Mouse (Mus musculus) megakaryocyte-erythroid progenitor cell, adult 5-6 weeks (primary cell): ENCODE data around the gene Hoxb7. TPM values are rescaled to one million over a fixed set of nuclear protein-coding genes. Genes with fewer than 3 reads are reported as not detected.

Experiments
- ATAC-seq: replicated peaks from 2 replicates; pipeline ENCODE4 v1.8.0; 2016; ENCODE audit warnings: mild to moderate bottlenecking, inconsistent platforms; ENCODE audit not compliant: severe bottlenecking, poor library complexity, low FRiP score, low TSS enrichment
- total RNA-seq, 2 experiments: library from RNA; stranded (forward) in 1 of 2; stranded (reverse) in 1 of 2; fragments of 200-1000, 215-1000 nt in 1 of 2; fragments of >200 nt in 1 of 2; fragmentation: Nextera tagmentation in 1 of 2; gene quantifications; 2 replicates each; pipeline ENCODE4 v1.2.3; 2014 to 2017

Hoxb7 gene
- total RNA-seq, 2 experiments from 2014 or later: not detected

- ATAC-seq: no peak
These were observed 19.2 kb upstream of the Hoxb7 start for GRCm38 (mm10) chr11:96267021-96267920.

GRCm38 (mm10) chr11:96268031-96268745 is 18.2 kb upstream of the Hoxb7 start:
- ATAC-seq: no peak

GRCm38 (mm10) chr11:96269869-96270268 is 16.6 kb upstream of the Hoxb7 start:
- ATAC-seq: no peak

GRCm38 (mm10) chr11:96270996-96271540 is 15.4 kb upstream of the Hoxb7 start, which contains the start of gene Hoxb9:
Hoxb9 (plus strand) TSS chr11:96271457.
- no peak for ATAC-seq

DNA sequence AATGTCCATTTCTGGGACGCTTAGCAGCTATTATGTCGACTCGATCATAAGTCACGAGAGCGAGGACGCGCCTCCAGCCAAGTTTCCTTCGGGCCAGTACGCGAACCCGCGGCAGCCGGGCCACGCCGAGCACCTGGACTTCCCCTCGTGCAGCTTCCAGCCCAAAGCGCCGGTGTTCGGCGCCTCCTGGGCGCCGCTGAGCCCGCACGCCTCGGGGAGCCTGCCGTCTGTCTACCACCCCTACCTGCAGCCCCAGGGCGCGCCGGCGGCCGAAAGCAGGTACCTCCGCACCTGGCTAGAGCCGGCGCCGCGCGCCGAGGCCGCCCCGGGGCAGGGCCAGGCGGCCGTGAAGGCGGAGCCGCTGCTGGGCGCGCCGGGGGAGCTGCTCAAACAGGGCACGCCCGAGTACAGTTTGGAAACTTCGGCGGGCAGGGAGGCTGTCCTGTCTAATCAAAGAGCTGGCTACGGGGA is 14.8 kb upstream of the Hoxb7 start:
- 0 out of 2 replicates have a peak, but pooled peaks have one; percentile 51 for ATAC-seq

- ATAC-seq: no peak
These were observed 14.2 kb upstream of the Hoxb7 start for GRCm38 (mm10) chr11:96272024-96272921.

DNA sequence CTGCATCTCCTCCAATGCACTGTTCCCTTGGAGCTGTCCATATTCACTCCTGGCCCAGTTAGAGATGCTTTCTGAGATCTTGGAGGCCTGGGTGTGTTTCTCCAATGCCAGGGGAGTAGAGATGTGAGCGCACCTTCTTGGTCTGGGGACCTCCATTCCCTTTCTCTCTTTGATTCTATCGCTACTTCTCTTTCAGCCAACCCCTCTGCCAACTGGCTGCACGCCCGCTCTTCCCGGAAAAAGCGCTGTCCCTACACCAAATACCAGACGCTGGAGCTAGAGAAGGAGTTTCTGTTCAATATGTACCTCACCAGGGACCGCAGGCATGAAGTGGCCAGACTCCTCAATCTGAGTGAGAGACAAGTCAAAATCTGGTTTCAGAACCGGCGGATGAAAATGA is 12.0 kb upstream of the Hoxb7 start:
- no peak for ATAC-seq

DNA sequence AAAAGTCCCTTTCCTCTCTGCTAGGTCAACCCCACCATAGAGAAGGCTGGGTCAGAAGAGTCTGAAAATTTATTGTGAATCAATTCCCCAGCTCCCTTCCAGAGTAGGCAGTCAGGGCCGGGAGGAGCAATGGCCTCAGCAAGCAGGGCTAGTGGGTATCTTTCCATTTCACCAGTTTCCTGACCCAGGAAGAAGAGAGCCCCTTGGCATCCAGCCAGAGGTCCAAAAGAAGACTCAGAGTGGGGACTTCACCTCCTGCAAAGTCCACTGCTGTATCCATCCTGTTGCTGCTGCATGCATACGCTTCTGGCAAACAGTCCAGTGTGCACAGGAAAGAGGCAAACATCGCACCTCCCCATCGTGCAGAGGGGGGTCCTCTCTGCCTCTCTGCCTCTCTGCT is 10.5 kb upstream of the Hoxb7 start:
- no peak for ATAC-seq

- no peak for ATAC-seq
These were observed 9.0 kb upstream of the Hoxb7 start for GRCm38 (mm10) chr11:96277151-96278044.

- no peak for ATAC-seq
These were observed 8.1 kb upstream of the Hoxb7 start for GRCm38 (mm10) chr11:96278324-96278723.

- peak; percentile 87 for ATAC-seq
These were observed 7.7 kb upstream of the Hoxb7 start for GRCm38 (mm10) chr11:96278773-96279172.

DNA sequence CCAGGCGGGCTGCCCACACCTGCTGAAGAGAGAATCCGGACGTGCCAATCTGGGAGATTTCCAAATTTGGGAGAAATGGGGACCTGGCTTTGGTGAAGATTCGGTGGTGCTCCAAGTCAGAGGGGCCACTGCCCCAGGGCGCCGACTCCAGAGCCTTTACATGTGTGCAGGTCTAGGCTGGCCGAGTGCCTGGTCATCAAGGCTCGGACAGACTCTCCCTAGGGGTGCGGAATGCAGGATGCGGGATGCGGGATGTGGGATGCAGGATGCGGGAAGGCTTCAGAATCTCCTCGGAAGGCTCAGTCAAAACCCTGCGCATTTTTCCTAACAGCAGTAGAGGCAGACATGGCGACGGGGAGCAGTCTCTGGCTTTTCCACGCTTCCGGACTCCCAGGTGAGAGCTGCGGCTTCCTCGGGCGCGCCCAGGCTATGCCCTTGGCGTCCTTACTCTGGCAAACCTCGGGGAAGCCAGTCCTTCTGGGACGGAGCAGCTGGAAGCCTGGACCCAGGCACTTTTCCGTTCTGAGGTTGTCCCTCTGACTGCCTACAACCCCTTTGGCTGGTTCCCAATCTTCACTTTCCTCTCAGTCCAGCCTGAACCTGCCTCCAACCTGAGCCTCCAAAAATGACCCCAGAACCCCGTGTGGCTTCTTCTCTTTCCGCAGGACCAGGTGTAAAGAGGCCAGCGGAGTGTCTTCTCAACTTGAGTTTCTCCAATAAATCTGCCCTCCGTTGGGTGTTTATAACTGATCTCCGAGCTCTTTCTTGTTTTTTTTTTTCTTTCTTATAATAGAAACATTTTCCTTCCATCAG is 6.8 kb upstream of the Hoxb7 start:
- no peak for ATAC-seq

GRCm38 (mm10) chr11:96280399-96281378 is 5.7 kb upstream of the Hoxb7 start:
- ATAC-seq: no peak

GRCm38 (mm10) chr11:96281396-96281795 is 5.0 kb upstream of the Hoxb7 start:
- ATAC-seq: no peak

GRCm38 (mm10) chr11:96281855-96282570 is 4.4 kb upstream of the Hoxb7 start, which contains the start of gene Hoxb8:
Hoxb8 (plus strand) TSS chr11:96281905.
- ATAC-seq: no peak
